Mouse (Mus musculus): Measurements from ENCODE around the gene Ubl7. TPM values are rescaled to one million over a fixed set of nuclear protein-coding genes. Genes with fewer than 3 reads are reported as not detected.

Ubl7 gene
- polyA plus RNA-seq, 1 experiment from 2014 or later: 111 TPM

- Histone ChIP-seq H3K4me3 (no peak overlapping the region), H3K27me3 (ENCODE audit: low read depth, poor library complexity, severe bottlenecking) (no peaks in the 10 kb centered on the region), H3K9me3 (replicated peaks) (no peaks in the 10 kb centered on the region), H3K27ac (replicated peaks) (no peak overlapping the region), H3K4me1 (no peaks in the 10 kb centered on the region), H3K36me3 (no peaks in the 10 kb centered on the region)
- DNase-seq (ENCODE audit: low spot score): no peak
- WGBS: 49% methylated on average over 1 of the region's 1 CpGs
These were observed 27.4 kb upstream of the Ubl7 start for GRCm38 (mm10) chr9:57883413-57883812.

- WGBS: 94% methylated on average over 6 of the region's 6 CpGs
- Histone ChIP-seq H3K9me3 (replicated peaks) (no peaks in the 10 kb centered on the region), H3K4me3 (no peak overlapping the region), H3K27me3 (ENCODE audit: low read depth, poor library complexity, severe bottlenecking) (no peaks in the 10 kb centered on the region), H3K27ac (replicated peaks) (no peak overlapping the region), H3K36me3 (no peaks in the 10 kb centered on the region), H3K4me1 (no peaks in the 10 kb centered on the region)
- no peak for DNase-seq (ENCODE audit: low spot score)
These were observed 22.7 kb upstream of the Ubl7 start for GRCm38 (mm10) chr9:57888119-57888518.

- WGBS: 63% methylated on average over 10 of the region's 10 CpGs
- H3K36me3 ChIP-seq: no peaks in the 10 kb centered on the region
- no peaks in the 10 kb centered on the region for H3K9me3 ChIP-seq (replicated peaks)
- peaks cover 20% of the 10 kb centered on the region for H3K4me1 ChIP-seq
- DNase-seq (ENCODE audit: low spot score): no peak
- peak overlapping the region; percentile 69; the same call in 1 of the 2 replicates for H3K27ac ChIP-seq (replicated peaks)
- no peaks in the 10 kb centered on the region for H3K27me3 ChIP-seq (ENCODE audit: low read depth, poor library complexity, severe bottlenecking)
- no peak overlapping the region for H3K4me3 ChIP-seq
These were observed 10.3 kb upstream of the Ubl7 start for GRCm38 (mm10) chr9:57900478-57900877.

GRCm38 (mm10) chr9:57901197-57901596, 9.6 kb upstream of the Ubl7 start:
- DNase-seq (ENCODE audit: low spot score): peak; percentile 15
- H3K4me1 ChIP-seq: peaks cover 20% of the 10 kb centered on the region
- no peaks in the 10 kb centered on the region for H3K27me3 ChIP-seq (ENCODE audit: low read depth, poor library complexity, severe bottlenecking)
- peak overlapping the region; percentile 69 for H3K27ac ChIP-seq (replicated peaks)
- peak overlapping the region; percentile 0; the same call in 1 of the 2 replicates for H3K4me3 ChIP-seq
- 34% methylated on average over 9 of the region's 9 CpGs for WGBS
- no peaks in the 10 kb centered on the region for H3K9me3 ChIP-seq (replicated peaks)
- no peaks in the 10 kb centered on the region for H3K36me3 ChIP-seq

GRCm38 (mm10) chr9:57901601-57902000, 9.2 kb upstream of the Ubl7 start:
- peak overlapping the region; percentile 69 for H3K27ac ChIP-seq (replicated peaks)
- no peaks in the 10 kb centered on the region for H3K9me3 ChIP-seq (replicated peaks)
- DNase-seq (ENCODE audit: low spot score): no peak
- H3K4me1 ChIP-seq: peaks cover 20% of the 10 kb centered on the region
- H3K4me3 ChIP-seq: peak overlapping the region; percentile 0; the same call in 1 of the 2 replicates
- no peaks in the 10 kb centered on the region for H3K27me3 ChIP-seq (ENCODE audit: low read depth, poor library complexity, severe bottlenecking)
- WGBS: 49% methylated on average over 3 of the region's 3 CpGs
- no peaks in the 10 kb centered on the region for H3K36me3 ChIP-seq

- no peaks in the 10 kb centered on the region for H3K9me3 ChIP-seq (replicated peaks)
- DNase-seq (ENCODE audit: low spot score): no peak
- H3K27ac ChIP-seq (replicated peaks): peak overlapping the region; percentile 58; the same call in 1 of the 2 replicates
- no peak overlapping the region for H3K4me3 ChIP-seq
- peaks cover 20% of the 10 kb centered on the region for H3K4me1 ChIP-seq
- WGBS: 76% methylated on average over 4 of the region's 4 CpGs
- H3K36me3 ChIP-seq: no peaks in the 10 kb centered on the region
- no peaks in the 10 kb centered on the region for H3K27me3 ChIP-seq (ENCODE audit: low read depth, poor library complexity, severe bottlenecking)
These were observed 8.6 kb upstream of the Ubl7 start for GRCm38 (mm10) chr9:57902132-57902531.

- no peaks in the 10 kb centered on the region for H3K36me3 ChIP-seq
- WGBS: 76% methylated on average over 8 of the region's 8 CpGs
- H3K4me3 ChIP-seq: no peak overlapping the region
- H3K27ac ChIP-seq (replicated peaks): no peak overlapping the region
- H3K4me1 ChIP-seq: peaks cover 20% of the 10 kb centered on the region
- H3K27me3 ChIP-seq (ENCODE audit: low read depth, poor library complexity, severe bottlenecking): no peaks in the 10 kb centered on the region
- DNase-seq (ENCODE audit: low spot score): no peak
- no peaks in the 10 kb centered on the region for H3K9me3 ChIP-seq (replicated peaks)
These were observed 7.1 kb upstream of the Ubl7 start for GRCm38 (mm10) chr9:57903589-57904249.

- Histone ChIP-seq H3K27ac (replicated peaks) (no peak overlapping the region), H3K4me1 (peaks cover 20% of the 10 kb centered on the region), H3K36me3 (no peaks in the 10 kb centered on the region), H3K4me3 (no peak overlapping the region), H3K27me3 (ENCODE audit: low read depth, poor library complexity, severe bottlenecking) (no peaks in the 10 kb centered on the region), H3K9me3 (replicated peaks) (no peaks in the 10 kb centered on the region)
- WGBS: 92% methylated on average over 5 of the region's 5 CpGs
- DNase-seq (ENCODE audit: low spot score): no peak
These were observed 6.5 kb upstream of the Ubl7 start for GRCm38 (mm10) chr9:57904250-57904644.

GRCm38 (mm10) chr9:57907206-57907605, 3.6 kb upstream of the Ubl7 start:
- Histone ChIP-seq H3K4me1 (peaks cover 17% of the 10 kb centered on the region), H3K27me3 (ENCODE audit: low read depth, poor library complexity, severe bottlenecking) (no peaks in the 10 kb centered on the region), H3K4me3 (no peak overlapping the region), H3K9me3 (replicated peaks) (no peaks in the 10 kb centered on the region), H3K36me3 (no peaks in the 10 kb centered on the region), H3K27ac (replicated peaks) (no peak overlapping the region)
- 83% methylated on average over 6 of the region's 6 CpGs for WGBS
- DNase-seq (ENCODE audit: low spot score): no peak

GRCm38 (mm10) chr9:57912571-57912970, 1.8 kb downstream of the Ubl7 start:
- 94% methylated on average over 5 of the region's 5 CpGs for WGBS
- no peak overlapping the region for H3K27ac ChIP-seq (replicated peaks)
- H3K4me3 ChIP-seq: no peak overlapping the region
- H3K9me3 ChIP-seq (replicated peaks): no peaks in the 10 kb centered on the region
- peaks cover 17% of the 10 kb centered on the region for H3K36me3 ChIP-seq
- H3K27me3 ChIP-seq (ENCODE audit: low read depth, poor library complexity, severe bottlenecking): no peaks in the 10 kb centered on the region
- peaks cover 16% of the 10 kb centered on the region for H3K4me1 ChIP-seq
- no peak for DNase-seq (ENCODE audit: low spot score)

GRCm38 (mm10) chr9:57921491-57922060, 10.8 kb downstream of the Ubl7 start:
- WGBS: 94% methylated on average over 9 of the region's 9 CpGs
- H3K4me3 ChIP-seq: no peak overlapping the region
- H3K9me3 ChIP-seq (replicated peaks): no peaks in the 10 kb centered on the region
- no peaks in the 10 kb centered on the region for H3K27me3 ChIP-seq (ENCODE audit: low read depth, poor library complexity, severe bottlenecking)
- no peak overlapping the region for H3K27ac ChIP-seq (replicated peaks)
- DNase-seq (ENCODE audit: low spot score): no peak
- H3K4me1 ChIP-seq: no peaks in the 10 kb centered on the region
- peaks cover 81% of the 10 kb centered on the region for H3K36me3 ChIP-seq

- Histone ChIP-seq H3K4me3 (no peak overlapping the region), H3K36me3 (peaks cover 88% of the 10 kb centered on the region), H3K9me3 (replicated peaks) (no peaks in the 10 kb centered on the region), H3K4me1 (no peaks in the 10 kb centered on the region), H3K27ac (replicated peaks) (no peak overlapping the region), H3K27me3 (ENCODE audit: low read depth, poor library complexity, severe bottlenecking) (no peaks in the 10 kb centered on the region)
- WGBS: 87% methylated on average over 5 of the region's 5 CpGs
- no peak for DNase-seq (ENCODE audit: low spot score)
These were observed 11.6 kb downstream of the Ubl7 start for GRCm38 (mm10) chr9:57922381-57922780.

GRCm38 (mm10) chr9:57923046-57923445, 12.3 kb downstream of the Ubl7 start:
- Histone ChIP-seq H3K4me1 (no peaks in the 10 kb centered on the region), H3K9me3 (replicated peaks) (no peaks in the 10 kb centered on the region), H3K27me3 (ENCODE audit: low read depth, poor library complexity, severe bottlenecking) (no peaks in the 10 kb centered on the region), H3K36me3 (peaks cover 92% of the 10 kb centered on the region), H3K27ac (replicated peaks) (no peak overlapping the region), H3K4me3 (no peak overlapping the region)
- no peak for DNase-seq (ENCODE audit: low spot score)
- 92% methylated on average over 3 of the region's 3 CpGs for WGBS

Data from midbrain, embryonic 10.5 days (tissue).